Mouse (Mus musculus) right cerebral cortex, postnatal 10 days (tissue): ENCODE results near the gene Tspan5.

ENCODE experiments used
- DNase-seq, 2 experiments: peaks; one replicate each; pipeline ENCODE4 v3.0.0; 2021; ENCODE audit warnings: low spot score in 2 of 2

The Tspan5 gene

DNA sequence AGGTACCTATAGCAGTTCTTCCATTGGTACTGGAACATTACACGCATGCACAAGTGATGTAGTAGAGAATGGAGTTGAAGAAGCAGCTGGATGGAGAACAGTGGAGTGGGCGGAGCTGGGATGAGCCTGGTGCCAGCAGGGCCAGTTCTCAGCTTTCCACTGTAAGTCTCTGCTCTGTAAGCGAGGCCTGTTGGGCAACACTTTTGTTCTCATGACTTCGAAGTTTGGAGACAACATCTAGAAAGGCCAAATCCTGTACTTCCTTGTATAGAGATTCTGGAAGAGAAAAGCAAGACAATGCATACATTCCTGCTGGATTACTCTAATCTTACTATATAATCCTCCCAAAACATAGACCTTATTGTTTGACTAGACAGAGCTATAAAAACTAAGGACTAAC lies 185.4 kb downstream of the Tspan5 start:
- DNase-seq = no peak

GRCm38 (mm10) chr3:138936780-138937179 lies 194.8 kb downstream of the Tspan5 start:
- no peak for DNase-seq

DNA sequence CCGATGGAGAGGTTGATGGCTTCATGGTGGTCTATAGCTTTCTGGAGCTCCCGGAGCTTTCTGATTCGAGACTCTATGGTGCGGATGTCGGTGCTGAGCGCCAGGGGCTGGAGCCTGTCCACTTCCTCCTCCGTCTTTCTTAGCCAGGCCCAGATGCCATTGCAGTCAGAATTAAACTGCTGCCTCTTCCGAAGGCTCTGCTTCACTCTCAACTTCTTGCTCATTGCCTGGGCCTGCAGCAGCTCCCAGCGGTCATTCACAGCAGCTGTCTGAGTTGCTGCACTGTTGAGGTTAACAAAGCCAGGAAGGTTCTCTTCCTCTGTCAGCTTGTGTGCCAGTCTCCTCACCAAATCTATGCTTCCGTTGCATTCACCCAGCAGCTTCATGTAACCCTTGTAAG lies 195.2 kb downstream of the Tspan5 start:
- no peak for DNase-seq

DNA sequence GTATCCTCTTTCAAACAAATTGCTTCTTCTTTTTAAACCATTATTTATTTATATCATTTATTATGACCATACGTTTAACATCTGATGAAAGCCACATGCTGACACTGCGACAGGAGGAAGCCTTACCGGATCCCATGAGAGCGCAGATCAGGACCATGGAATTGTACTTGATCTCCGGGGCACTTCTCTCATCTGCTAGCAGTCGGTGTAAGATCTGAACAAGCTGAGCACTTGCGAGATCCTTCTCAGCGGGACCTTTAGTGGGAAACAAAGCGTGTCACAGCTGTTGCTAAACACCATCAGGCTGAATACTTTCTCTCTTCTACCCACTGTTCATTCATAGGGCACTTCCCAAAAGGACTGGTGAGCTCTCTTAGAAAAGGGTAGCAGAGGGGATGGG lies 199.6 kb downstream of the Tspan5 start:
- no peak for DNase-seq

GRCm38 (mm10) chr3:138945516-138945915 lies 203.5 kb downstream of the Tspan5 start:
- no peak for DNase-seq

- DNase-seq = no peak
Observed at GRCm38 (mm10) chr3:138949081-138949480, 207.1 kb downstream of the Tspan5 start.

DNA sequence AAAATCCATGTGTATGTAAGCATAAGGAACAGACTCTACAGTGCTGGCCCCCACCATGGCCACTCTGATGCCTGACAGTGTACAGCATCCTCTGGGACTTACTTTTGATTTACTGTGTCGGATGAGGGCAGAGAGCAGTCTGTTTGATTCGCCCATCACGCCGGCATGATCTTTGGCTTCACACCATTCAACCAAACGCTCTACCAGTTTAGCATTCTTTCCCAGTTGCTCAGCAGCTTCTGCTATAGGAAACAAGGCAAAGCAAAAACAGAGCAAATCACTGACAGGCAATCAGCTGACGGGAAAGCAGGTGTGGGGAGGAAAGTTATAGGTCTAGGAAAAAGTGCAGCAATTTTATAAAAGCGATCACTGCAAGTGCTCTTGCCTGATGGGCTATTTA lies 213.2 kb downstream of the Tspan5 start:
- DNase-seq = no peak
